Mouse (Mus musculus) heart, embryonic 16.5 days (tissue): ENCODE results near the gene Celf1. TPM values are rescaled to one million over a fixed set of nuclear protein-coding genes. Genes with fewer than 3 reads are reported as not detected.
"Not testable (repeated sequence)": the region's sequence is repeated elsewhere in the genome, so short reads cannot be mapped to it uniquely, and the experiment has no call there.

Experiments used
- ATAC-seq: fragments of 200-750 bp; cut with Nextera tagmentation; replicated peaks from 2 replicates; pipeline ENCODE4 v1.8.0; 2017; ENCODE audit warnings: moderate number of reproducible peaks; ENCODE audit not compliant: insufficient read depth, low FRiP score; ENCODE audit errors: extremely low read depth
- H3K27ac ChIP-seq: fragments of 300-500 bp; sonication (generic); 2 replicates; pipeline ENCODE4 v1.5.1; 2014; ENCODE audit warnings: mild to moderate bottlenecking, low read length, control low read depth, moderate library complexity
- H3K27me3 ChIP-seq: fragments of 300-500 bp; sonication (generic); 2 replicates; pipeline ENCODE4 v1.6.1; 2014; ENCODE audit warnings: low read length, mixed read lengths; ENCODE audit not compliant: control insufficient read depth, insufficient read depth
- H3K36me3 ChIP-seq: fragments of 300-500 bp; sonication (generic); 2 replicates; pipeline ENCODE4 v1.6.1; 2014; ENCODE audit not compliant: control insufficient read depth, insufficient read depth
- H3K4me1 ChIP-seq: fragments of 300-500 bp; sonication (generic); 2 replicates; pipeline ENCODE4 v1.6.1; 2014; ENCODE audit warnings: low read length, mixed read lengths; ENCODE audit not compliant: control insufficient read depth, insufficient read depth
- H3K4me2 ChIP-seq: fragments of 300-500 bp; sonication (generic); 2 replicates; pipeline ENCODE4 v1.6.1; 2014; ENCODE audit warnings: low read depth, mild to moderate bottlenecking, control low read depth, low read length
- H3K4me3 ChIP-seq: fragments of 300-500 bp; sonication (generic); 2 replicates; pipeline ENCODE4 v1.5.1; 2014; ENCODE audit warnings: mild to moderate bottlenecking, control low read depth, low read length
- H3K9ac ChIP-seq: fragments of 300-500 bp; sonication (generic); 2 replicates; pipeline ENCODE4 v1.6.1; 2014; ENCODE audit warnings: low read length, control low read depth
- H3K9me3 ChIP-seq: fragments of 300-500 bp; sonication (generic); replicated peaks from 2 replicates; pipeline ENCODE4 v1.6.1; 2016; ENCODE audit warnings: low read length; ENCODE audit not compliant: control insufficient read depth
- whole genome bisulfite sequencing: fragments of 180-500 bp; shearing (Covaris S2); extraction: QIAGEN DNeasy Blood & Tissue Kit; methylation state at CpG from one replicate; pipeline ENCODE4 v1.1.7; 2014; 5-methylcytosine and 5-hydroxymethylcytosine counted together
- polyA plus RNA-seq: library from polyadenylated mRNA; unstranded; fragments of >200 nt; fragmentation: Nextera tagmentation; extraction: Ambion mirVana; gene quantifications from 2 replicates; pipeline ENCODE4 v1.2.1, GENCODE M21; 2015

Gene Celf1
- polyA plus RNA-seq, 1 experiment from 2014 or later = 100 TPM

DNA sequence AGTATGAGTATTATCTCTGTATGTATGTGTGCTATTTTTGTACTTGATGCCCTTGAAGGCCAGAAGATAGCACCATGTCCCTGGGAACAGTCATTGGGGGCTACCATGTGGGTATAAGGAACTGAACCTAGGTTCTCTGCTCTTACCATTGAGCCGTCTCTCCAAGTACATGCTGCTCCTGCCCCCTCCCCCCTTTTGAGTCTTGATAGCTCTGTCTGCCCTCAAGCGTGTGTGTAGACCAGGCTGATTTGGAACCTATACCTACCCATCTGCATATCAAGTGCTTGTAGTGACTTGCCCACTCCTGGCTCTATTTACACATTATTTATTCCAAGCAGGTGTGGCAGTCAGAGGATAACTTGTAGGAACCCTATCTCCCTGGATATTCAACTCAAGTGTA, 36.4 kb downstream of the Celf1 start:
- Histone ChIP-seq H3K4me3 (no peak overlapping the region), H3K9me3 (no peaks in the 10 kb centered on the region), H3K4me2 (no peak overlapping the region), H3K4me1 (peaks cover 4% of the 10 kb centered on the region; the same call in 1 of the 2 replicates), H3K27me3 (no peaks in the 10 kb centered on the region), H3K9ac (no peak overlapping the region), H3K27ac (no peak overlapping the region), H3K36me3 (peaks cover 5% of the 10 kb centered on the region; the same call in 1 of the 2 replicates)
- no peak for ATAC-seq
- WGBS = 73% methylated on average over 2 of the region's 2 CpGs

DNA sequence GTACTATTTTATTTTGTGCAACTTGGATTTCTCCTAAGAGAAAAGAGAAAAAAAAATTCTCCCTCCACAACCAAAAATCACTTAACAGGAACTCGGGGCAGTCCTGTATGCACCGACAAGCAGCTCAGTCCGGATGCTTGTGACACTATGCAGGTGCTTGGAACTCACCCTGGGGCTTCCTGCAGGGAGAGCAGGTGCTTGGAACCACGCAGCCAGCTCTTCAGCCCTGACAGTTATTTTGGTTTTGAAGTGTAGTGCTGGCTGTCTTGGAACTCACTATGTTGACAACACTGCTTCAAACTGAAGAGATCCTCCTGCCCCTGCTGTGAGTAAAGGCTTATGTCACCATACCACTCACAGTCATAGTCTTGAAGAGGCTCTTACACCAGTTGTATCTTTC, 37.1 kb downstream of the Celf1 start:
- Histone ChIP-seq H3K27ac (no peak overlapping the region), H3K4me3 (no peak overlapping the region), H3K9me3 (no peaks in the 10 kb centered on the region), H3K36me3 (peaks cover 5% of the 10 kb centered on the region; the same call in 1 of the 2 replicates), H3K27me3 (no peaks in the 10 kb centered on the region), H3K4me2 (no peak overlapping the region), H3K4me1 (peaks cover 4% of the 10 kb centered on the region; the same call in 1 of the 2 replicates), H3K9ac (no peak overlapping the region)
- ATAC-seq = no peak
- 72% methylated on average over 4 of the region's 4 CpGs for WGBS

DNA sequence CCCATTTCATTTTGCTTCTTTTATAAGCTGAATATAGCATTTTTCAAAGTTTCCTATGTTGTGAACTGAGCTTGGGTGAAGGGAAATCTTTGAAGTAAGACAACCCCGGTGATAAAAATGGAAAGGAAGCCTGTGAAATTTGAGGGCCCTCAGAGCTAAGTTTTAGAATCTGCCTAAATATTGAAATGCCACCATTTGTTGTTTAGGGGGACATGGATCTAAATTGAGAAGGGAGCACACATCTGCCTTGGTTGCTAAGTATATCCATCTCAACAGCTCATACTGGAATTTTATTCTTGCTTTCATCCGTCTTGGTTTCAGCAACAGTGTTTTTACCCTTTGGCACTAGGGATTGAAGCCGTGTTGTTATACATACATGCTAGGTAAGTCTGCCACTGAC, 45.9 kb downstream of the Celf1 start:
- H3K27me3 ChIP-seq = no peaks in the 10 kb centered on the region
- no peak overlapping the region for H3K27ac ChIP-seq
- H3K36me3 ChIP-seq = 0 out of 2 replicates have a peak, but pooled peaks cover 2% of the 10 kb centered on the region
- H3K4me2 ChIP-seq = no peak overlapping the region
- 77% methylated on average over 3 of the region's 3 CpGs for WGBS
- no peak overlapping the region for H3K9ac ChIP-seq
- no peaks in the 10 kb centered on the region for H3K9me3 ChIP-seq
- H3K4me3 ChIP-seq = no peak overlapping the region
- ATAC-seq = no peak
- peaks cover 5% of the 10 kb centered on the region; the same call in 1 of the 2 replicates for H3K4me1 ChIP-seq

- H3K4me3 ChIP-seq = no peak overlapping the region
- H3K9me3 ChIP-seq = no peaks in the 10 kb centered on the region
- no peaks in the 10 kb centered on the region for H3K27me3 ChIP-seq
- H3K4me2 ChIP-seq = no peak overlapping the region
- no peak overlapping the region for H3K27ac ChIP-seq
- H3K4me1 ChIP-seq = no peaks in the 10 kb centered on the region
- ATAC-seq = no peak
- WGBS = over 99% methylated on average over 8 of the region's 8 CpGs
- H3K36me3 ChIP-seq = peaks cover 70% of the 10 kb centered on the region
- no peak overlapping the region for H3K9ac ChIP-seq
These were observed 68.4 kb downstream of the Celf1 start for GRCm38 (mm10) chr2:91008536-91008935.

DNA sequence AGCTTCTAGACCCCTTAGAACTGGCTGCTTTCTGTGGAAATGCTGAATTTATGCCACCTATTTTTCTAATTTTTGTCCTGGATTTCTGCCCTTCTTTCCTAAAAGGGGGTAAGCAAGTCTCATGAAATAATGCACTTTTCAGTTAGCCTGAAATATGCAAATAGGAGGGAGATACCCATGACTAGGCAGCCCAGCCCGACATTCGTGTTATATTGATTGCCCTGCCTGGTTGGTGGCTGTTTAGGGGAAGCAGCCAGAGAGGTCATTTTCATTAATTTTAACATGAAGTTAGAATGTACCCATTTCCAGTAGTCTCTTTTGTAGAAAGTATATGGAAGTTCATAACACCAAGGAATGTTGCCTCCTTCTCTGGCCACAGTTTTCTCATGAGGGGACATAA, 73.7 kb downstream of the Celf1 start:
- Histone ChIP-seq H3K27me3 (no peaks in the 10 kb centered on the region), H3K4me3 (no peak overlapping the region), H3K36me3 (peaks cover 45% of the 10 kb centered on the region), H3K9ac (no peak overlapping the region), H3K4me2 (no peak overlapping the region), H3K9me3 (no peaks in the 10 kb centered on the region), H3K4me1 (no peaks in the 10 kb centered on the region), H3K27ac (no peak overlapping the region)
- ATAC-seq = no peak
- WGBS = 95% methylated on average over 2 of the region's 2 CpGs

GRCm38 (mm10) chr2:91015386-91015785, 75.2 kb downstream of the Celf1 start:
- Histone ChIP-seq H3K9ac (no peak overlapping the region), H3K9me3 (no peaks in the 10 kb centered on the region), H3K36me3 (peaks cover 40% of the 10 kb centered on the region), H3K4me1 (no peaks in the 10 kb centered on the region), H3K27me3 (no peaks in the 10 kb centered on the region), H3K4me2 (no peak overlapping the region), H3K27ac (no peak overlapping the region), H3K4me3 (no peak overlapping the region)
- WGBS = 83% methylated on average over 4 of the region's 4 CpGs
- no peak for ATAC-seq

DNA sequence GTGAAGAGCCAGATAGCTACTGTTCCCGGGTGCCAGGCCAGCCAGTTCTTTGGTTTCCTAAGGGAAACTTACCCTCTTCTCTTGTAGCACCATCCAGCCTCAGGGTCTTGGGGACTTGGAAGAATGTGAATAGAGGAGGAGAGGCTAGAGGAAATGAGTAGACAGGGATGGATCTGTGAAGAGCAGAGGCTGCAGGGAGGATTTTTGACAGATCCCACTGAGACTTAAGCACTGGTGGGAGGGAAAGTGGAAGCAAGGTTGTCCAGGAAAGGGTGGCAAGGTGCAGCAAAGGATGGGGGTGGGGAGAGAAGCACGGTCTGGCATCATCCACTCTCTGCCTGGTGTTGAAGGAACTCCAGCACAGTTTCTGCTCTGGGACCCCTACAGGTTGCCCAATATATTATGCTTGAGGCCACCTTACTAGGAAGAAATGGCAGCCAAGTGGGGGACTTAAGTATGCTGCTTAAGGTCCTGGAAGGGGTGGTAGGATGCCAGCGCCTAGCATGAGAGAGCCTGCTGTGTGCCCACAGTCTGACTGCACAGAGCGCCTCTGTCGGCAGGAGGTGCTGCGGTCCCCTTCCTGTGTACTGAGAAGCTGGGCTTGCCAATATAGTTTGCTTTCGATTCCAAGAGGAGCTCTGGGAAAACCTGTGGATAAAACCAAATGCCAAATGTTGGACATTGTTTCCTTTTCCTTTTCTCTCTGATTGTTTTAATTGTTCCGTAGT, 78.0 kb downstream of the Celf1 start:
- H3K9me3 ChIP-seq = no peaks in the 10 kb centered on the region
- no peaks in the 10 kb centered on the region for H3K27me3 ChIP-seq
- no peak overlapping the region for H3K27ac ChIP-seq
- H3K36me3 ChIP-seq = peaks cover 26% of the 10 kb centered on the region
- no peaks in the 10 kb centered on the region for H3K4me1 ChIP-seq
- H3K4me2 ChIP-seq = no peak overlapping the region
- WGBS = 80% methylated on average over 8 of the region's 8 CpGs
- H3K9ac ChIP-seq = no peak overlapping the region
- no peak for ATAC-seq
- no peak overlapping the region for H3K4me3 ChIP-seq

GRCm38 (mm10) chr2:91019911-91020310, 79.7 kb downstream of the Celf1 start:
- no peak for ATAC-seq
- no peak overlapping the region for H3K4me2 ChIP-seq
- peaks cover 13% of the 10 kb centered on the region; the same call in 1 of the 2 replicates for H3K36me3 ChIP-seq
- H3K4me3 ChIP-seq = no peak overlapping the region
- H3K27ac ChIP-seq = no peak overlapping the region
- H3K9ac ChIP-seq = no peak overlapping the region
- no peaks in the 10 kb centered on the region for H3K27me3 ChIP-seq
- no peaks in the 10 kb centered on the region for H3K9me3 ChIP-seq
- H3K4me1 ChIP-seq = peaks cover 3% of the 10 kb centered on the region; the same call in 1 of the 2 replicates
- 89% methylated on average over 3 of the region's 3 CpGs for whole genome bisulfite sequencing

DNA sequence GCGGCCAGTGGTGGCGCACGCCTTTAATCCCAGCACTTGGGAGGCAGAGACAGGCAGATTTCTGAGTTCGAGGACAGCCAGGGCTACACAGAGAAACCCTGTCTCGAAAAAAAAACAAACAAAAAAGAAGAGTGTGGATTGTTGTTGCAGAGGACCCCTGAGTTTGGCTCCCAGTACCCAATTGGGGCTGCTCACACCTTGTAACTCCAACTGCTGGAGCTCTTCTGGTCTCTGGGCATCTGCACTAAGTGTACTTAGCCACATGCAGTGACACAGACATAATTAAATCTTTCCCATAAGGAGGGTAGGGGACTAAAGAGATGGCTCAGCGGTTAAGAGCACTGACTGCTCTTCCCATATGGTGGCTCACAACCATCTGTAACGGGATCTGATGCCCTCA, 82.1 kb downstream of the Celf1 start:
- not testable (repeated sequence) for H3K4me1 ChIP-seq, H3K9ac ChIP-seq, ATAC-seq, H3K36me3 ChIP-seq, H3K27ac ChIP-seq, H3K27me3 ChIP-seq, H3K4me3 ChIP-seq, H3K4me2 ChIP-seq, H3K9me3 ChIP-seq
- 95% methylated on average over 7 of the region's 7 CpGs for WGBS
